Mouse (Mus musculus) activated CD4-positive, CD25-positive, alpha-beta regulatory T cell, adult 9 weeks (primary cell): ENCODE data around the gene Ppp3r1. TPM values are rescaled to one million over a fixed set of nuclear protein-coding genes. Genes with fewer than 3 reads are reported as not detected.

Source experiments
- polyA plus RNA-seq: library from polyadenylated mRNA; unstranded; fragments of 100-300 nt; shearing (Covaris generic); gene quantifications from one replicate; pipeline ENCODE4 v1.2.1, GENCODE M21; 2017

Ppp3r1 gene
- 26.4 TPM for polyA plus RNA-seq

DNA sequence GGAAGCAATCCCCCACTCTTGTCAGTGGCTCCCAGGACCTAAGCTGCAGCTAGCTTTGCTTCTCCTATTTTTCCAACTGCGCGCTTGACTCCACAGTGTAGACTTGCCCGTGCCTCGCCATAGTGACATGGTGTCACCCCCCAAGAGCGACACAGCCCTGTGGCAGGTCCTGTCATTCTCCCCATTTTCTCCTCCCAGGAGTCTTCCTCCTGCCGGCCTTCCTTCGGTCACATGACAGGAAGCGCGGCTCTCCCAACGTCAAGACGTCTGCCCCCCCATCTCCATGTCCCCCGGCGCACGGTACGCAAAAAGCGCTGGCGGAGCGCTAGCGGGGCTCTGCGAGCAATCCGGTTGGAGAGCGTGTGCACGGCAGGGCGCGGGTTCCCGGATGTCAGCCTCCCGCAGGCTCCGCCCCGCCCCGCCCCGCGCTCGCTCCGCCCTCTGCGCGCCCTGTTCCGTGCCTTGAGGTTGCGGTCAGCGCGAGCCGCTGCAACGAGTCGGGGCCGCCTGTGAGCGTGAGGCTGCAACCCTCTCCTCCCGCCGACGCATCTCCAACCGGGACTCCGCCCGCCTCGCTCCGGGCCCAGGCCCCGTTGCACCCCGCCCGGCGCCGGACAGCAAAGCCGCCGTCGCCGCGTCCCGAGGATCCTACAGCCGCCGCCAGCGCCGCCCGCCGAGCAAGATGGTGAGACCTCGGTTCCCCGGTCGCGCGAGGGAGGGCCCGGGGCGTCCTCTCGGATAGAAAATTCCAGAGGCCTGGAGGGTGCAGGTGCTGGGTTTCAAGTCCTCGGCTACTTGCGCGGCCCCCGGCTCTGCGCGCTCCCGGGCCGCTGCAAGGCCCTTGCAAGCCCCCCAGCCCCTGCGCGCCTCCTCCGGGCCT, at the start of gene Ppp3r1:
TSS of gene Ppp3r1 (plus strand) at position 406 of the 880 bp plus-strand sequence.

GRCm38 (mm10) chr11:17181807-17182206, 22.7 kb downstream of the Ppp3r1 start, which contains the start of gene Wdr92:
Gene Wdr92, plus strand, starts transcription at chr11:17182107.

DNA sequence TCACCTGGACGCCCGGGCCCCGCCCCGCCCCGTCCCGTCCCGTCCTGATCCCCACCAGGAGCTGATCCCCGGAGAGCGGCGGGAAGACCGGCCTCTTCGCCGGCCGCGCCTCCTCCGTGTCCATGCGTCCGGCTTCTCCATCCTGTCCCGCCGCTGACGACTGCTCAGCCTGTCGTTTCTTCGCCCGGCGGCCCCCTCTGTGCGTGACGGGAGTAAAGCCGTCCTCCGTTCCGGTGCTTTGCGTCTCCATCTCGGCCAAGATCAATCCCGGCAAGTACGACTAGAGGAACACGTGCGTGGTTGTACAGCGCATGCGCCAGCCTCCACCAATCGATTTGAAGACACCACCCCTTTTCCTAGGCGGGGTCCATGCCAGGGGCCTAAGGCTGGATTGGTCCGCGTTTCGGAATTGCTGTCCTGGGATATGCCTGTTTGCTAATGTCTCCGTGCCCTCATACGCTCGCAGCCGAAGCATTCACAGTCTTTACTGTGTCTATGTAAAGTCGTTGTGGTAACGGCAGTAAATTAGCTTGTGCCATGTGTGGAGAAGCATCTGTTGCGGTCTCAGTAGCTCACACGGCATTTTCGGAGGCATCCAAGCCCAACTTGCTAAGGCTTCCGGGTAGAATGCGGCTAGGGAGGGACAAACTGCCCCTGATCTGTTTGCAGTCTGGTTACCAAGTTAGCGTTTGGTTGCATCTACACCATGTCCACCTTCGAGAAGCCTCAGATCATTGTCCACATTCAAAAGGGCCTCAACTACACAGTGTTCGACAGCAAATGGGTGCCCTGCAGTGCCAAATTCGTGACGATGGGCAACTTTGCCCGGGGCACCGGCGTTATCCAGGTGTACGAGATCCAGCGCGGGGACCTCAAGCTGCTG, 52.4 kb downstream of the Ppp3r1 start, which contains the start of gene Pno1:
TSS of gene Pno1 (minus strand) at position 311 of the 883 bp plus-strand sequence.

Other genes starting within 250 kb of the Ppp3r1 start
- 0.60 TPM for gene Fbxo48, start 207.9 kb upstream of the Ppp3r1 start, polyA plus RNA-seq
- 11.6 TPM for gene Cnrip1, start 107.7 kb upstream of the Ppp3r1 start, polyA plus RNA-seq
- gene Plek, start 106.9 kb upstream of the Ppp3r1 start, polyA plus RNA-seq: 6.0 TPM
- gene Wdr92, start 22.8 kb downstream of the Ppp3r1 start, polyA plus RNA-seq: 31.5 TPM
- gene Pno1, start 52.3 kb downstream of the Ppp3r1 start, polyA plus RNA-seq: 43.8 TPM
- 58.9 TPM for gene C1d, start 98.3 kb downstream of the Ppp3r1 start, polyA plus RNA-seq